Mouse (Mus musculus): ENCODE results near the gene Kri1.
"Not testable (repeated sequence)": the region's sequence is repeated elsewhere in the genome, so short reads cannot be mapped to it uniquely, and the experiment has no call there.

Gene Kri1

GRCm38 (mm10) chr9:21287571-21288402, at the start of gene Kri1:
Gene Kri1, minus strand, starts transcription at chr9:21287969.
- peak; percentile 98 for DNase-seq (ENCODE audit: low read depth)

- DNase-seq (ENCODE audit: low read depth) = no peak
These were observed 48.7 kb upstream of the Kri1 start for GRCm38 (mm10) chr9:21336491-21336890.

- DNase-seq (ENCODE audit: low read depth) = peak; percentile 36
These were observed 47.6 kb upstream of the Kri1 start for GRCm38 (mm10) chr9:21335391-21335790.

- DNase-seq (ENCODE audit: low read depth) = no peak
These were observed 47.0 kb upstream of the Kri1 start for GRCm38 (mm10) chr9:21334747-21335146.

GRCm38 (mm10) chr9:21333523-21333922, 45.8 kb upstream of the Kri1 start:
- peak; percentile 45 for DNase-seq (ENCODE audit: low read depth)

GRCm38 (mm10) chr9:21332161-21333061, 44.6 kb upstream of the Kri1 start:
- peak; percentile 74 for DNase-seq (ENCODE audit: low read depth)

- no peak for DNase-seq (ENCODE audit: low read depth)
These were observed 43.8 kb upstream of the Kri1 start for GRCm38 (mm10) chr9:21331365-21332140.

GRCm38 (mm10) chr9:21329699-21330289, 42.0 kb upstream of the Kri1 start:
- DNase-seq (ENCODE audit: low read depth) = no peak

GRCm38 (mm10) chr9:21329041-21329440, 41.3 kb upstream of the Kri1 start:
- DNase-seq (ENCODE audit: low read depth) = no peak

GRCm38 (mm10) chr9:21328041-21328440, 40.3 kb upstream of the Kri1 start:
- no peak for DNase-seq (ENCODE audit: low read depth)

- no peak for DNase-seq (ENCODE audit: low read depth)
These were observed 39.8 kb upstream of the Kri1 start for GRCm38 (mm10) chr9:21327569-21327968.

GRCm38 (mm10) chr9:21324269-21324668, 36.5 kb upstream of the Kri1 start:
- no peak for DNase-seq (ENCODE audit: low read depth)

- not testable (repeated sequence) for DNase-seq (ENCODE audit: low read depth)
These were observed 35.1 kb upstream of the Kri1 start for GRCm38 (mm10) chr9:21322917-21323297.

- DNase-seq (ENCODE audit: low read depth) = no peak
These were observed 34.6 kb upstream of the Kri1 start for GRCm38 (mm10) chr9:21322211-21322916.

GRCm38 (mm10) chr9:21321513-21321835, 33.7 kb upstream of the Kri1 start:
- peak; percentile 21 for DNase-seq (ENCODE audit: low read depth)

GRCm38 (mm10) chr9:21320619-21321512, 33.1 kb upstream of the Kri1 start, which contains the start of gene Slc44a2:
Gene Slc44a2, plus strand, starts transcription at chr9:21320698.
- DNase-seq (ENCODE audit: low read depth) = peak; percentile 88

GRCm38 (mm10) chr9:21320280-21320618, 32.5 kb upstream of the Kri1 start:
- DNase-seq (ENCODE audit: low read depth) = no peak

- peak; percentile 19 for DNase-seq (ENCODE audit: low read depth)
These were observed 31.7 kb upstream of the Kri1 start for GRCm38 (mm10) chr9:21319503-21319902.

GRCm38 (mm10) chr9:21318792-21319191, 31.0 kb upstream of the Kri1 start:
- no peak for DNase-seq (ENCODE audit: low read depth)

GRCm38 (mm10) chr9:21316696-21317095, 28.9 kb upstream of the Kri1 start:
- no peak for DNase-seq (ENCODE audit: low read depth)
